Mouse (Mus musculus) testis, adult 2 months (tissue): ENCODE results near the gene Robo3. TPM values are rescaled to one million over a fixed set of nuclear protein-coding genes. Genes with fewer than 3 reads are reported as not detected.
A peak's percentile ranks its signal among the peaks of the same experiment; 100 is the strongest.

Experiments used
- H3K27ac ChIP-seq: fragments of 200-500 bp; 2 replicates; pipeline ENCODE4 v1.5.1; 2012; ENCODE audit warnings: low read depth, low read length; ENCODE audit not compliant: control insufficient read depth, insufficient read depth
- H3K27me3 ChIP-seq: fragments of 200-500 bp; 2 replicates; pipeline ENCODE4 v1.6.1; 2012; ENCODE audit warnings: mild to moderate bottlenecking, low read length, moderate library complexity; ENCODE audit not compliant: control insufficient read depth, insufficient read depth
- H3K36me3 ChIP-seq: fragments of 200-500 bp; 2 replicates; pipeline ENCODE4 v1.6.1; 2012; ENCODE audit warnings: mild to moderate bottlenecking, low read length; ENCODE audit not compliant: control insufficient read depth, insufficient read depth
- H3K4me1 ChIP-seq: fragments of 200-500 bp; 2 replicates; pipeline ENCODE4 v1.6.1; 2012; ENCODE audit warnings: low read length; ENCODE audit not compliant: control insufficient read depth, insufficient read depth
- H3K4me3 ChIP-seq: fragments of 200-500 bp; 2 replicates; pipeline ENCODE4 v1.5.1; 2012; ENCODE audit warnings: low read depth, mild to moderate bottlenecking, low read length, moderate library complexity, mixed read lengths; ENCODE audit not compliant: control insufficient read depth
- CTCF ChIP-seq: fragments of 200-500 bp; IDR thresholded peaks from 2 replicates; pipeline ENCODE4 v1.5.1; 2012; ENCODE audit warnings: low read depth, mild to moderate bottlenecking, inconsistent platforms, low read length, moderate library complexity; ENCODE audit not compliant: control insufficient read depth, insufficient read depth, insufficient replicate concordance
- POLR2A ChIP-seq: fragments of 200-500 bp; IDR thresholded peaks from 2 replicates; pipeline ENCODE4 v1.6.1; 2012; ENCODE audit warnings: low read depth, mild to moderate bottlenecking, inconsistent platforms, low read length, moderate library complexity; ENCODE audit not compliant: control insufficient read depth
- polyA plus RNA-seq: library from polyadenylated mRNA; depleted of rRNA; stranded (reverse); fragments of >200 nt; gene quantifications from 2 replicates; pipeline ENCODE4 v1.2.3, GENCODE M21; 2012

The Robo3 gene
- polyA plus RNA-seq, 1 experiment, result 1.0 TPM

- no peak overlapping the region; the same call in 1 of the 2 replicates for H3K4me3 ChIP-seq
- no peaks in the 10 kb centered on the region for H3K27me3 ChIP-seq
- TF ChIP-seq POLR2A (no peak), CTCF (no peak)
- H3K36me3 ChIP-seq, result no peaks in the 10 kb centered on the region
- H3K4me1 ChIP-seq, result peaks cover 3% of the 10 kb centered on the region; the same call in 1 of the 2 replicates
- no peak overlapping the region for H3K27ac ChIP-seq
Measured at GRCm38 (mm10) chr9:37421239-37421638, 11.8 kb downstream of the Robo3 start.

- H3K4me3 ChIP-seq, result peak overlapping the region; percentile 61
- no peak for TF ChIP-seq CTCF
- no peak for TF ChIP-seq POLR2A
- H3K36me3 ChIP-seq, result no peaks in the 10 kb centered on the region
- H3K4me1 ChIP-seq, result peaks cover 3% of the 10 kb centered on the region; the same call in 1 of the 2 replicates
- H3K27ac ChIP-seq, result no peak overlapping the region
- no peaks in the 10 kb centered on the region for H3K27me3 ChIP-seq
Measured at GRCm38 (mm10) chr9:37420676-37421075, 12.4 kb downstream of the Robo3 start.

GRCm38 (mm10) chr9:37418791-37419190 is 14.3 kb downstream of the Robo3 start:
- Histone ChIP-seq H3K27me3 (no peaks in the 10 kb centered on the region), H3K36me3 (no peaks in the 10 kb centered on the region), H3K4me1 (peaks cover 3% of the 10 kb centered on the region; the same call in 1 of the 2 replicates), H3K4me3 (no peak overlapping the region), H3K27ac (no peak overlapping the region)
- TF ChIP-seq POLR2A (no peak), CTCF (no peak)

GRCm38 (mm10) chr9:37414666-37415065 is 18.4 kb downstream of the Robo3 start:
- Histone ChIP-seq H3K27me3 (no peaks in the 10 kb centered on the region), H3K4me3 (no peak overlapping the region), H3K27ac (no peak overlapping the region), H3K4me1 (peaks cover 12% of the 10 kb centered on the region), H3K36me3 (no peaks in the 10 kb centered on the region)
- TF ChIP-seq CTCF (no peak), POLR2A (no peak)

GRCm38 (mm10) chr9:37412989-37413388 is 20.1 kb downstream of the Robo3 start:
- H3K4me1 ChIP-seq, result peaks cover 13% of the 10 kb centered on the region
- TF ChIP-seq CTCF (no peak), POLR2A (no peak)
- H3K4me3 ChIP-seq, result no peak overlapping the region
- no peak overlapping the region for H3K27ac ChIP-seq
- no peaks in the 10 kb centered on the region for H3K27me3 ChIP-seq
- H3K36me3 ChIP-seq, result no peaks in the 10 kb centered on the region

- H3K36me3 ChIP-seq, result no peaks in the 10 kb centered on the region
- no peaks in the 10 kb centered on the region for H3K27me3 ChIP-seq
- H3K27ac ChIP-seq, result no peak overlapping the region
- H3K4me3 ChIP-seq, result no peak overlapping the region
- peaks cover 16% of the 10 kb centered on the region for H3K4me1 ChIP-seq
- TF ChIP-seq CTCF, result no peak
- no peak for TF ChIP-seq POLR2A
Measured at GRCm38 (mm10) chr9:37409698-37410445, 23.2 kb downstream of the Robo3 start.

- Histone ChIP-seq H3K36me3 (no peaks in the 10 kb centered on the region), H3K4me1 (peaks cover 16% of the 10 kb centered on the region), H3K27me3 (no peaks in the 10 kb centered on the region), H3K4me3 (no peak overlapping the region), H3K27ac (no peak overlapping the region)
- TF ChIP-seq CTCF (0 out of 2 replicates have a peak, but pooled peaks have one; percentile 0), POLR2A (no peak)
Measured at GRCm38 (mm10) chr9:37407850-37408502, 25.1 kb downstream of the Robo3 start.

GRCm38 (mm10) chr9:37406372-37406771 is 26.7 kb downstream of the Robo3 start:
- TF ChIP-seq POLR2A (no peak), CTCF (peak; percentile 55; the same call in 1 of the 2 replicates)
- no peaks in the 10 kb centered on the region for H3K27me3 ChIP-seq
- H3K27ac ChIP-seq, result no peak overlapping the region
- H3K36me3 ChIP-seq, result no peaks in the 10 kb centered on the region
- no peak overlapping the region for H3K4me3 ChIP-seq
- peaks cover 15% of the 10 kb centered on the region for H3K4me1 ChIP-seq
